Mouse (Mus musculus): ENCODE measurements around the gene Slc27a2. TPM values are rescaled to one million over a fixed set of nuclear protein-coding genes. Genes with fewer than 3 reads are reported as not detected.
A peak's percentile ranks its signal among the peaks of the same experiment; 100 is the strongest.
"Not testable (repeated sequence)": the region's sequence is repeated elsewhere in the genome, so short reads cannot be mapped to it uniquely, and the experiment has no call there.

Slc27a2 gene
- total and polyA plus RNA-seq, 3 experiments, result 0.27 TPM; not detected in 2

GRCm38 (mm10) chr2:126519872-126520581 is 32.2 kb upstream of the Slc27a2 start:
- Histone ChIP-seq H3K9me3 (replicated peaks) (no peaks in the 10 kb centered on the region), H3K36me3 (replicated peaks) (no peaks in the 10 kb centered on the region), H3K27me3 (ENCODE audit: insufficient read depth, low read length) (peaks cover 9% of the 10 kb centered on the region), H3K4me1 (ENCODE audit: insufficient read depth, low read depth, low read length) (no peaks in the 10 kb centered on the region), H3K4me3 (ENCODE audit: low read depth, low read length) (no peak overlapping the region)
- ATAC-seq (ENCODE audit: extremely low read depth, insufficient number of reproducible peaks, low FRiP score, poor library complexity, severe bottlenecking) (no peak), DNase-seq (ENCODE audit: low spot score) (no peak)
- TF ChIP-seq GATA1 (IDR thresholded peaks at IDR 0.05; ENCODE audit: borderline replicate concordance, low read length) (no peak), TAL1 (conservative IDR thresholded peaks at IDR 0.05; ENCODE audit: low read depth, low read length) (no peak)

GRCm38 (mm10) chr2:126520828-126521227 is 31.4 kb upstream of the Slc27a2 start:
- TF ChIP-seq POLR2AphosphoS5 (IDR thresholded peaks at IDR 0.05; ENCODE audit: insufficient replicate concordance, low read depth, low read length) (no peak), CTCF (IDR thresholded peaks at IDR 0.05; ENCODE audit: low read depth, low read length) (peak; percentile 53)
- Histone ChIP-seq H3K36me3 (replicated peaks) (no peaks in the 10 kb centered on the region), H3K27me3 (ENCODE audit: insufficient read depth, low read length) (peaks cover 11% of the 10 kb centered on the region), H3K4me1 (ENCODE audit: insufficient read depth, low read depth, low read length) (no peaks in the 10 kb centered on the region), H3K9me3 (replicated peaks) (no peaks in the 10 kb centered on the region), H3K4me3 (ENCODE audit: low read depth, low read length) (no peak overlapping the region)
- no peak for ATAC-seq (ENCODE audit: extremely low read depth, insufficient number of reproducible peaks, low FRiP score, poor library complexity, severe bottlenecking)
- peak; percentile 22 for DNase-seq (ENCODE audit: low spot score)

DNA sequence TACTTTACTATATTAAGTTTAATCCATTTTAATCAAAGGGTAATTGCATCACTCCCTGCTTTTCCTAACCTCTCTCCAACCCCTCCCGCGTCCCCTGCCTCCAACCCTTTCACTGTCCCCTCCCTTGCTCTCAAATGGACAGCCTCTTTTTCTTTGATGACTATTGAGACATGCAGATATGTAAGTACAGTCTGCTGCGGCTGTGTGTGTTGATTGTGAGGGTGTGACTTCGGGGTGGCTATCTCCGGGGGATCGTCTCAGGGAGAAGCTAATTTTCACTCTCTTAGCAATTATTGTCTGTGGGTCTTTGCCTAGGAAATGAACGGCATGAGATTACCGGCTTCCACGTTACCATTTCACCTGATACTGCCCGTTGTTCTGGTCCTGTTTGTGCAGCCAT is 30.7 kb upstream of the Slc27a2 start:
- no peak for DNase-seq (ENCODE audit: low spot score)
- Histone ChIP-seq H3K27me3 (ENCODE audit: insufficient read depth, low read length) (peaks cover 11% of the 10 kb centered on the region), H3K4me3 (ENCODE audit: low read depth, low read length) (no peak overlapping the region), H3K4me1 (ENCODE audit: insufficient read depth, low read depth, low read length) (no peaks in the 10 kb centered on the region), H3K36me3 (replicated peaks) (no peaks in the 10 kb centered on the region), H3K9me3 (replicated peaks) (no peaks in the 10 kb centered on the region)
- TF ChIP-seq GATA2 (IDR thresholded peaks at IDR 0.05; ENCODE audit: borderline replicate concordance, low read depth, low read length), result no peak
- TF ChIP-seq GATA1 (IDR thresholded peaks at IDR 0.05; ENCODE audit: borderline replicate concordance, low read length), result no peak
- TF ChIP-seq CTCF (IDR thresholded peaks at IDR 0.05; ENCODE audit: low read depth, low read length), result no peak
- TF ChIP-seq POLR2AphosphoS5 (IDR thresholded peaks at IDR 0.05; ENCODE audit: insufficient replicate concordance, low read depth, low read length), result no peak
- TF ChIP-seq TAL1 (conservative IDR thresholded peaks at IDR 0.05; ENCODE audit: low read depth, low read length), result no peak
- ATAC-seq (ENCODE audit: extremely low read depth, insufficient number of reproducible peaks, low FRiP score, poor library complexity, severe bottlenecking), result no peak

- H3K4me3 ChIP-seq (ENCODE audit: low read depth, low read length), result no peak overlapping the region
- DNase-seq (ENCODE audit: low spot score), result no peak
- no peak for ATAC-seq (ENCODE audit: extremely low read depth, insufficient number of reproducible peaks, low FRiP score, poor library complexity, severe bottlenecking)
- no peaks in the 10 kb centered on the region for H3K36me3 ChIP-seq (replicated peaks)
- no peaks in the 10 kb centered on the region for H3K4me1 ChIP-seq (ENCODE audit: insufficient read depth, low read depth, low read length)
- no peaks in the 10 kb centered on the region for H3K9me3 ChIP-seq (replicated peaks)
- TF ChIP-seq GATA1 (IDR thresholded peaks at IDR 0.05; ENCODE audit: borderline replicate concordance, low read length), result no peak
- TF ChIP-seq GATA2 (IDR thresholded peaks at IDR 0.05; ENCODE audit: borderline replicate concordance, low read depth, low read length), result no peak
- TF ChIP-seq TAL1 (conservative IDR thresholded peaks at IDR 0.05; ENCODE audit: low read depth, low read length), result no peak
- TF ChIP-seq CTCF (IDR thresholded peaks at IDR 0.05; ENCODE audit: low read depth, low read length), result no peak
- TF ChIP-seq POLR2AphosphoS5 (IDR thresholded peaks at IDR 0.05; ENCODE audit: insufficient replicate concordance, low read depth, low read length), result no peak
- peaks cover 11% of the 10 kb centered on the region for H3K27me3 ChIP-seq (ENCODE audit: insufficient read depth, low read length)
Measured at GRCm38 (mm10) chr2:126522056-126522455, 30.2 kb upstream of the Slc27a2 start.

- ATAC-seq (ENCODE audit: extremely low read depth, insufficient number of reproducible peaks, low FRiP score, poor library complexity, severe bottlenecking); H3K9me3 ChIP-seq (replicated peaks); H3K4me1 ChIP-seq (ENCODE audit: insufficient read depth, low read depth, low read length): not testable (repeated sequence)
Measured at GRCm38 (mm10) chr2:126523101-126523745, 29.0 kb upstream of the Slc27a2 start.

DNA sequence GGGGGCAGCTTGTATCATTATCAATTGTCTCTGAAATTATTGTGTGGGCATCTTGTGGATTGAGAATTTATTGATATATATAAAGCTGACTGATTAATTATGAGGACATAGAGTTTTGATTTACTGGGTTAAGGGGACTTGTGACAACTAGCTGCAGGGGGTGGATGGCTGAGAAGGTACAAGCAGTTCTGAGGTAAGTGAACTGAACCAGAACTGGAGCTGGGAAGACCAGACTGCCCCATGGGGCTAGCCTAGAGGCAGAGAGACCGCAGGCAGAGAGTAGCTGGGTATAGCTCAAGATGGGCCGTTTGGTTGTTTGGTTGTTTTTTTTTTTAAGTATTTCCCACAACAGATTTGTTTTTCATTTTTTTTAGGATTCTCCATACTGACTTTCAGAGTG is 27.9 kb upstream of the Slc27a2 start:
- Histone ChIP-seq H3K4me3 (ENCODE audit: low read depth, low read length) (no peak overlapping the region), H3K4me1 (ENCODE audit: insufficient read depth, low read depth, low read length) (no peaks in the 10 kb centered on the region), H3K36me3 (replicated peaks) (no peaks in the 10 kb centered on the region), H3K27me3 (ENCODE audit: insufficient read depth, low read length) (peaks cover 11% of the 10 kb centered on the region), H3K9me3 (replicated peaks) (no peaks in the 10 kb centered on the region)
- ATAC-seq (ENCODE audit: extremely low read depth, insufficient number of reproducible peaks, low FRiP score, poor library complexity, severe bottlenecking) (no peak), DNase-seq (ENCODE audit: low spot score) (no peak)
- TF ChIP-seq POLR2AphosphoS5 (IDR thresholded peaks at IDR 0.05; ENCODE audit: insufficient replicate concordance, low read depth, low read length), result no peak
- TF ChIP-seq GATA2 (IDR thresholded peaks at IDR 0.05; ENCODE audit: borderline replicate concordance, low read depth, low read length), result no peak
- no peak for TF ChIP-seq TAL1 (conservative IDR thresholded peaks at IDR 0.05; ENCODE audit: low read depth, low read length)
- no peak for TF ChIP-seq CTCF (IDR thresholded peaks at IDR 0.05; ENCODE audit: low read depth, low read length)
- TF ChIP-seq GATA1 (IDR thresholded peaks at IDR 0.05; ENCODE audit: borderline replicate concordance, low read length), result no peak

More at GRCm38 (mm10) chr2:126523101-126523745, 29.0 kb upstream of the Slc27a2 start:
- not testable (repeated sequence) for H3K36me3 ChIP-seq (replicated peaks); H3K4me3 ChIP-seq (ENCODE audit: low read depth, low read length); DNase-seq (ENCODE audit: low spot score)
- H3K27me3 ChIP-seq (ENCODE audit: insufficient read depth, low read length), result peaks cover 11% of the 10 kb centered on the region

All from G1E (cell line).